Mouse (Mus musculus) megakaryocyte progenitor cell, adult 5-6 weeks (primary cell): Measurements from ENCODE around the gene Emid1. TPM values are rescaled to one million over a fixed set of nuclear protein-coding genes. Genes with fewer than 3 reads are reported as not detected.

Experiments used
- ATAC-seq: replicated peaks from 2 replicates; pipeline ENCODE4 v1.8.0; 2016; ENCODE audit warnings: mild to moderate bottlenecking, moderate TSS enrichment, inconsistent platforms; ENCODE audit not compliant: poor library complexity
- total RNA-seq, 2 experiments: library from RNA; stranded (forward) in 1 of 2; stranded (reverse) in 1 of 2; fragments of 157-497, 149-512 nt in 1 of 2; fragments of 200-1000 nt in 1 of 2; gene quantifications; 2 replicates each; pipeline versions ENCODE4 v1.2.3 to v1.2.4; 2015 to 2017

The Emid1 gene
- total RNA-seq, 2 experiments from 2014 or later, result 5.2 to 5.5 TPM

GRCm38 (mm10) chr11:5065056-5065821 lies 86.8 kb downstream of the Emid1 start, which contains the start of gene Gas2l1:
Gas2l1 (minus strand) TSS chr11:5065327.
- peak; percentile 54 for ATAC-seq

DNA sequence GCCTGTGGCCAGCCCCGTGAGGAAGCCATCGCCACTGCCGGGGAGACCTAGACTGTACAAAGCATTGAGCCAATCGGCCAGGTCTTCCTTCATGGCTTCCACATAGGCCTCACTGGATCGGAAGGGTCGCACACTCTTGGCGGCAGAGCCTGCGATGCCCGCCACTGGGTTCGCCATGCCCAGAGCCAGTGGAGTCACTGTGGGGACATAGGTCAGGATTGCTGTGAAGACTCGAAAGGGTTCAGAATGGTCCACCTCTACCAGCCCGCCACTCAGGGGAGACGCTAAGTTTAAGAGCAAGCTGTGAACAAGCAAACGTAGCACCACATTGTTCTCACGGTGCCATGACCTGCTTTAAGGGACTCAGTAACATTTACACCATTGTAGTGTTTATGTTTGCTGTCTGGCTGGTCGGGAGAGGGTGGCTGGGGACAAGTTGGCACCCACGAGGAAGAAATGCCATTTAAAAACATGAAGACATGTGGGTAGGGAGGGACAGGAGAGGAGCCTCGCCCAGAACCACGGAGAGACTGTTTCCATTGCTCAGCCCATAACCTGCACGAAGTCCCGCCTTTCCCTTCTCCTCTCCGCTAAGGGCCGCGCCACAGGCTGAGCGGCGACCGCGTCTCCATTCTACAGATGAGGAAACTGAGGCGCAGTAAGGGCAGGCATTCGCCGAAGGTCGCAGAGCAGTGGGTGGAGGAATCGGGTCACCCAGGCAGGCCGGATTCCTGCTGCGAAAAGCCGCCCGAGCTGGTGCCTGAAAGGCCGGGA lies 87.6 kb downstream of the Emid1 start:
- no peak for ATAC-seq

DNA sequence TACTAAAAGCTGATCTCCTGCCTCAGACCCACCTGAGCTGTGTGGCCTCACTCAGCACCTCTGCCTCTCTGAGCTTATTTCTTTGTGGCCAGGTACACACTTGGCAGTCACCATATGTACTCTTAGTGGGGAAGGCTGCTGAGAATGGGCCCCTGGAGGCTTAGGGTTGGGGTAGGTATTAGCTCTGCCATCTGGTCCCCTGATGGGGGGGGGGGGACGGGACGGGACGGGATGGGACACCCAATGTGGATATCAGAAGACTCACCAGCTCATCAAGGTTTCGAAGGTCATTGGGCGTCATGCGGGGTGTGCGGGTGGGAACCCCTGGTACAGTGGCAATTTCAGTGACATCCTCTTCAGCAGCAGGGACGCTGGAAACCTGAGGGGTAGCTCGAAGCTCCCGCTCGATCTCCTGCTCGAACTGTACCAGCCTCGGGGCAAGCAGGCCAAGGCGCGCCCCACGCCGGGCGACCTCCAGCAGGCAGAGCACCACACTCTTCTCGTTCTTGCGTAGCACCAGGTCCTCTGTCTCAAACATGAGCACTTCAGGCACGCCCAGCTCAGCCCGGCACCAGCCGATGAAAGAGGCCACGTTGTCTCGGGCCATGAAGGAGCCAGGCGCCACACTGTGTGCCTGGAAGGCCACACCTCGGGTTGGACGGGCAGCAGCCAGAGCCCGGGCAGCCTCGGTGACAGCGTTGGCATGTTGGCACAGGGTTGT lies 88.3 kb downstream of the Emid1 start:
- ATAC-seq, result no peak

- no peak for ATAC-seq
Observed at GRCm38 (mm10) chr11:5062860-5063505, 89.1 kb downstream of the Emid1 start.

DNA sequence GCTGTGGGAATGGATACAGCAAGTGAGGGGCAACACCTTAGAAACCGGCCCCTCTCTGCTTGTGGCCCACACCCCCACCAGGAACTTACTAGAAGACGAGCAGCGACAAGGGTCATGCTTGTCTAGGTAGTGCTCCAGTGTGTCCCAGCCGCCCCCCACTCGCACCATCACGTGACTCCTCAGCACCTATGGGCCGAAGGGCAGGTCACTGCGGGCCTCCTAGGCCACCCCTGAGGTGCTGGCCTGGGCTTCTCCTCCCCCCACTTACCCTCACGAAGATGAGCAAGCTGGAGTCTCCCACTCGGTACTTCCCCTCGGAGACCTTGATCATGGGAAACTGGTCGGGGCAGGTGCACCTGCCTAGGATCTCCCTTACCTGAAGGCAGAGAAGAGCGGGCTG lies 89.7 kb downstream of the Emid1 start:
- no peak for ATAC-seq

- peak; percentile 18 for ATAC-seq
Observed at GRCm38 (mm10) chr11:5061413-5062139, 90.5 kb downstream of the Emid1 start.

- ATAC-seq, result no peak
Observed at GRCm38 (mm10) chr11:5060756-5061412, 91.2 kb downstream of the Emid1 start.

DNA sequence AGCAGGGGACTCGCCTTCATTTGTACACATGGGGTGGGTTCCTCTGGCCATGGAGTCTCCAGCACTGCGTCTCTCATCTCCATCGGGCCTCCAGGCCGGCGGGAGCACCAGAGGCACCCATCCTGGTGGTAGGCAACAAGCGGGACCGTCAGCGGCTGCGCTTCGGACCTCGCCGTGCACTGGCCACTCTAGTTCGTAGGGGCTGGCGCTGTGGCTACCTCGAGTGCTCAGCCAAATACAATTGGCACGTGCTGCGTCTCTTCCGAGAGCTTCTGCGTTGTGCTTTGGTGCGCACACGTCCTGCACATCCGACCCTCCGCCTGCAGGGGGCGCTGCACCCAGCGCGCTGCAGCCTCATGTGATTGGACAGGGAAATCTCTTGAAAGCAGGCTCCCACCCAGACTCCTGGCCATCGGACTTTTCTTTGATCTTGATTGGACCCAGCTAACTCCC lies 92.3 kb downstream of the Emid1 start:
- peak; percentile 55 for ATAC-seq

DNA sequence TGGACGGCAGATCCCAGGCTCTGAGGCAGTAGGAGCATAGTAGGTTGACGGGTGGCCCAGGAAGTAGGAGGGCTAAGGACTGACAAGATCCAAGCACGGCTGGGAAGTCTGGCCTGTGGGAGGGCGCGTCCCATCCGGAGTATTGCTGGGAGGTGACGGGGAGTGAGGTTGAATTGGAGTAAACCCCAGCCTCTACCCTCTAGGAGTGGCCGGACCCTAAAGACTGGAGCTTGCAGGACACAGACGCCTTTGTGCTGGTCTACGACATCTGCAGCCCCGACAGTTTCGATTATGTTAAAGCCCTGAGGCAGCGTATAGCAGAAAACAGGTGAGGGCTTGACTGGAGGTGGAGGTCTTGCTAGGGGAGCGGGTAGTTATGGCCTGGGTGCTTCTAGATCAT lies 92.8 kb downstream of the Emid1 start:
- no peak for ATAC-seq

- ATAC-seq, result no peak
Observed at GRCm38 (mm10) chr11:5058783-5059182, 93.3 kb downstream of the Emid1 start.

- ATAC-seq, result no peak
Observed at GRCm38 (mm10) chr11:5057856-5058641, 94.0 kb downstream of the Emid1 start, which contains the start of gene Rasl10a. Rasl10a (plus strand) TSS chr11:5058128.

- ATAC-seq, result no peak
Observed at GRCm38 (mm10) chr11:5057541-5057855, 94.6 kb downstream of the Emid1 start.

- ATAC-seq, result no peak
Observed at GRCm38 (mm10) chr11:5057064-5057463, 95.0 kb downstream of the Emid1 start.

Other genes with a start within 250 kb of the Emid1 start
- gene Nefh, start 204.2 kb downstream of the Emid1 start, total RNA-seq (2015), result 4.6 and 8.0 TPM in 2 replicates
- gene Nefh, start 204.2 kb downstream of the Emid1 start, total RNA-seq (2017), result 3.5 and 6.0 TPM in 2 replicates
- 29.3 and 36.5 TPM in 2 replicates for gene Ap1b1, start 165.4 kb downstream of the Emid1 start, total RNA-seq (2015)
- gene Ap1b1, start 165.4 kb downstream of the Emid1 start, total RNA-seq (2017), result 39.2 and 41.6 TPM in 2 replicates
- gene Rasl10a, start 94.1 kb downstream of the Emid1 start, total RNA-seq (2015), result not detected in 2 replicates
- not detected in 2 replicates for gene Rasl10a, start 94.1 kb downstream of the Emid1 start, total RNA-seq (2017)
- 0.22 and 0.46 TPM in 2 replicates for gene Gas2l1, start 86.9 kb downstream of the Emid1 start, total RNA-seq (2015)
- gene Gas2l1, start 86.9 kb downstream of the Emid1 start, total RNA-seq (2017), result 0.58 TPM in 1 of 2 replicates, not detected in the other
- gene Rhbdd3, start 53.3 kb downstream of the Emid1 start, total RNA-seq (2015), result 8.5 and 10.2 TPM in 2 replicates
- 22.2 and 33.8 TPM in 2 replicates for gene Rhbdd3, start 53.3 kb downstream of the Emid1 start, total RNA-seq (2017)
- gene Ewsr1, start 53.0 kb downstream of the Emid1 start, total RNA-seq (2015), result 183 and 217 TPM in 2 replicates
- gene Ewsr1, start 53.0 kb downstream of the Emid1 start, total RNA-seq (2017), result 513 and 628 TPM in 2 replicates
- 2.0 and 3.2 TPM in 2 replicates for gene Kremen1, start 109.3 kb upstream of the Emid1 start, total RNA-seq (2015)
- 1.9 and 2.1 TPM in 2 replicates for gene Kremen1, start 109.3 kb upstream of the Emid1 start, total RNA-seq (2017)